Mouse (Mus musculus): Measurements from ENCODE around the gene Dmap1.

Dmap1 gene

DNA sequence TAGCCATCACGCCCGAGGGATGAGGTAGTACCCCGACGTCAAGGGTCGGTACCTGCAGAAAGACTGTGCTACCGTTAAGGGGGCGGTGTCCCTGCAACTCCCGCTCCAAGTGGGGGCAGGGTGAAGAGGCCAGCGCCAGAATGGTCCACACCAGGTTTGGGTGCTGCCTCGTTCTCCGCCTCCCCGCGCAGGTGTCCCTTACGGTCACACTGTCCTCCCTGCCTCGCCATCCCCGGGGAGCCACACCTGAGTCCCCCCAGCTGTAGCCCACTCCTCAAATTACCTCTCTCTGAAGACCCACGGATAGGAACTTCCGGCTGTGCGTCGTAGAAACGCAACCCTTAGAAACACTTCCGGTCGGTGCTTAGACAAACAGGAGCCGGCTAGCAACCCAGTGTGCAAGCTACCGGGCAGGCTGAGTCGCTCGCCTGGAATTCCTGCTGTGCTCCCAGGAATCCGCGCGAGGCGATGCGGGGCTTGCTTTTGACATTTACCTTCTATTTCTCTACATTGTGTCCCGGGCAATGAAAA, at the start of gene Dmap1:
Gene Dmap1, minus strand, starts transcription at position 343 of the 531 bp plus-strand sequence.
- DNase-seq (ENCODE audit: low read depth, low spot score): peak; percentile 88

DNA sequence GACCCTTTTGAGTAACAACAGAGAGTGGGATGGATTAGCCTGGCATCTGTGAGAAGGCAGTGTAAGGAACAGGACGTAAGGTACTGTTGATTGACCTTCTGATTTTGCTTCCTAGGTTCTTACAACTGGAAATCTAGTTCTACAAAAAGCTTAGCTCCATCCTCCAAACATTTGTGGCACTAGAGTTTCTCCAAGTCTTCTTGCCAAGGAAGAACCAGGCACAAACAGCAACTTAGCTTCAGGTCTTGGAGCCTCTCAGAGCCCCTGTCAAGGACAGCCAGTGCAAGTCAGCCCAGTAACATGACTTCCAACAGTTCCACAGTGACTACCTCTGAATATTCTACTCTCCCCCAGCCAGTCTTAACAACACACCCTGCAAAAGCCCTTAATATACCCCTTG, 42.0 kb upstream of the Dmap1 start, which contains the start of gene Gm12845:
Gene Gm12845, plus strand, starts transcription at position 301 of the 400 bp plus-strand sequence.
- DNase-seq (ENCODE audit: low read depth, low spot score): no peak

DNA sequence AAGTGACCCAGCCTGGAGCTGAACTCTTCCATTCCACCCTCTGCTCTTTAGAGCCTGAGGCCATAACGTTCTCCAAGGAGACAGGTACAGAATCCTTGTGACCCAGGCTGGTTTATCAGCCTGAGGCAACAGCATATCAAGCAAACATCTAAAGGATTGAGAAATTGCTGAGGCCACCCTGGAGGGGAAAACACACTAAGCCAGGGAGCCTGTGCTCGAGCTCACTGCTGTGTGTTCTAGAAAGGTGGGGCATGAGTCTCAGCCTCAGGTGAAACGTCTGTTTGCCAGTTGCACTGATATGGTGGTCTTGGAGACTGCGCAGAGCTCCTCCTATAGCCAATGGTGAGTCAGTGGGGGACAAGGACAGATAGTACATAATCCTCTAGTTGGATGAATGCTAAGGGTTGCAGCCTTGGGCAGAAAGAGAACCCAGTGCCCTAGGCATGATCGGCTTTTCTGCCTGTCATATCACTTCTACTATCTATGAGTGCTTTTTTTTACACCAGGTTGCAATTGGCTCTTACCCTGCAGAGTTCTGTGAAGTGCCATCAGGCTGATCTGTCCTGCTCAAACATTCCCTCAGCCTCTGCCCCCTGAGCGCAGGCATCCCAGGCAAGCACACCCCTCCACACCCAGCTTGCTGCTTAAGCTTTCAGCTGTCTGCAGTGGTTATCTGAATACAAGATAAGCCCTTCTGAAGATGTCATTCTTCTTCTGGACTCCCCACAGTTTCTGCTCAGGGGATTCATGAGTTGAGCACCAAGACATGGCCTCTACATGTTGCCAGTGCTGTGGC, 31.4 kb upstream of the Dmap1 start:
- no peak for DNase-seq (ENCODE audit: low read depth, low spot score)

DNA sequence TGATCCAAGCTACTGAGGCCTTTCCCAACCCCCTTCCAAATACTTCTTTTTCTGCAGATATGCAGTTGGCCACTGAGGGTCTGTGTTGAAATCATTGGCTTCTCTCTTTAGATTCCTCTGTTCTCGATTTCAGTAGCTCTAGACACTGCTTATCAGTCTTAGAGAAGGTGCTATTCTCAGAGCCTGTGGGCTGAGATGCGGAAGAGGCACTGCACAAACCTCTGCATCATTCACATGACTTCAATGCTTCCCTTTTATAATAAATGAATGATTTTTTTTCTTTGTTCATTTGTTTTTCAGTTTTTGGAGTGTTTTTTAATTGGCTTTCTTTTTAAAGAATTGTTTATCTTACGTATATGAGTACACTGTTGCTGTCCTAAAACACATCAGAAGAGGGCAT, 30.2 kb upstream of the Dmap1 start:
- no peak for DNase-seq (ENCODE audit: low read depth, low spot score)

DNA sequence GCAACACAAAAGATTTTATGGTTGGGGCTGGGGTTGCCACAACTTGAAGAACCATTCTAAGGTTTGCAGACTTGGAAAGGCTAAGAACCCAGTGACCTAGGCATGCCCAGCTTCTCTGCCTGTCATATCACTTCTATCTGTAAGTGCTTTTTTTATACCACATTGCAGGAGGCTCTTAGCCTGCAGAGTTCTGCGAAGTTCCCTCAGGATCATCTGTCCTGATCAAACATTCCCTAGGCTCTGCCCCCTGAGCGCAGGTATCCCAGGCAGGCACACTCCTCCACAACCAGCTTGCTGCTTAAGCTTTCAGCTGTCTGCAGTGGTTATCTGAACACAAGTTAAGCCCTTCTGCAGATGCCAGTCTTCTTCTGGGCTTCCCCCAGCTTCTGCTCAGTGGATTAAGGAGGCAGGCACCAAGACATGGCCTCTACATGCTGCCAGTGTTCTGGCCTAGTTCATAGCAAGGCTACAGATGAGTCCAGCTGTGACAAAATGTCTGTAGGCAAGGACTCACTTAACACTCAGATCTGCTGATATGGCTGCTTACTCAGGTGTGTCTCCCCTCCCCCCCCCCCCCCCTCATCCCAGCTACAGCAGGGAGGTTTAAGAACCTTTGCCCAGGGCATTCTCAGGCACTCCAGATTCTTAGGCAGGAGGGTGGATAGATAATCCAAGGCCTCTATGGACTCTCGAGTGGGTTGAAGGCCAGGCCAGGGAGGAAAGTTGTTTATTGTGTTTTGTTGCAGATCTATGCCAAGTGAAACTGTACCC, 26.9 kb upstream of the Dmap1 start:
- DNase-seq (ENCODE audit: low read depth, low spot score): no peak

DNA sequence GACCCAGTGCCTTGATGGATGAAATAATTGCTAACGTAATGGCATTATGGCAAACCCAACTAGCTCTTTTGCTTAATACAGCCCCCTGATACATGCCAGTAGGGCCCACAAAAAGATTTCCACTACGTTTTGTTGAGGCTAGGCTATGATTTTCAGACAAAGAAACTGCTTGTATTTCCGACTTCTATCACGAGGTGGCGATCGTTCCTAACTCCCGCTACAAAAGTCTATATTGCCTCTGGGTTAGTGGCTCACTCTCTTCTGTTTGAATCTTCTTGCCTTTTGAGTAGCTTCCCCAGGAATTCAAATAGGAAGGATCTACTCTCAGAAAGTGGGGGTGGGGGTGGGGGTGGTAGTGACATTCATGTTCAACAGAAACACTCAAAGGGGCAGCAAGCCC, 23.3 kb upstream of the Dmap1 start:
- peak; percentile 51 for DNase-seq (ENCODE audit: low read depth, low spot score)

DNA sequence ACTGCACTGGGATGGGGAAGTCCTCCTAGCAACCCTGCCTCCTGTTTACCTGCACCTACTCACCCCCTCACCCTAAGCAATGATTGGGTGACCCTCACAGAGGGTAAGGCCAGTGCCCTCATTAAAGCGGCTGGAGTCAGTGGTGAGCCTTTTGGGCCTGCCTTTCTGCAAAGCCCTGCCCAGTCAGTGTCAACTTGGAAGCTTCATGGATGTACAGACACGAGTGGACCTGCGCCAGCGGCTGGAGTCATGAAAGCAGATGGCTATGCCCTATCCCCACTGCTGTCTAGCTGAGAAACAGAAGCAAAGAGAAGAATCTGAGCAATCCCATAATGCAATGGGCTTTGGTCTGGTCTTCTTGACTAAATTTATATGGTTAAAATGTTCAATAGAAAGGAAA, 4.3 kb upstream of the Dmap1 start:
- no peak for DNase-seq (ENCODE audit: low read depth, low spot score)

DNA sequence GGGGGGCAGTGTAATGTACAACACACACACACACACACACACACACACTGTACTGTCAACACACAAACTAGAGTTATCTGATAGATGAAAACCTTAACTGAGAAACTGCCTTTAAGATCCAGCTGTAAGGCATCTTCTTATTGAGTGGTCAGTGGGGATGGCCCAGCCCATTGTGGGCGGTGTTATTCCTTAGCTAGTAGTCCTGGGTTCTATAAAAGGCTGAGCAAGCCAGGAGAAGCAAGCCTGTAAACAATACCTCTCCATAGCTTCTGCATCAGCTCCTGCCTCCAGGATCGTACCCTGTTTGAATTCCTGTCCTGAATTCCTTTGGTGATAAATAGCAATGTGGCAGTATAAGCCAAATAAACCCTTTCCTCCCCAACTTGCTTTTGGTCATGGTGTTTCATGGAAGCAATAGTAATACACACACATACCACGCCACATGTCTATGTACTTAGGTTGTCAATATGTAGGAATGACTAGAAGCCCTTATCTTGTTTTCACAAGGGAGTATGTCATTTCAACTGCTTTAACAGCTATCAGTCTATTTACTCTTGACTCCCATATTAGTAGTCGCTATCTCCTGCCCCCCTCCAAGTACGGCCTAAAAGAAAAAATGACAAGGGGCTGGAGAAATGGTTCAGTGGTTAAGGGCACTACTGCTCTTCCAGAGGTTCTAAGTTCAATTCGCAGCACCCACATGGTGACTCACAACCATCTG, 1.1 kb upstream of the Dmap1 start:
- no peak for DNase-seq (ENCODE audit: low read depth, low spot score)

DNA sequence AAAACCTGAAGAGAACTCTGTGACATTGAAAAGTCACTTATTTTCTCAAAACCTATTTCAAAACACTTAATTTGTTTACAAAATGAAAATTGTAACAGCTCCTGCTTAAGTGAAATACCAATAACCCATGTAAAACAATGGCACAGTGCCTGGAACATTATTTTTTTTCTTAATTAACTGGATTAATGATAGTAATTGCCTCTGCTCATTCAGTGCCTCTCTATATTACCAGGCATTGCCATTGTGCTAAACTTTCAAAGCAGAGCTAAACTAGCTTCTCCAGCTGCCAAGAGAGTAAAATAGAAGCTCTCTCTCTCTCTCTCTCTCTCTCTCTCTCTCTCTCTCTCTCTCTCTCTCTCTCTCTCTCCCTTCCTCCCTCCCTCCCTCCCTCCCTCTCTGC, 390 bp upstream of the Dmap1 start:
- no peak for DNase-seq (ENCODE audit: low read depth, low spot score)

DNA sequence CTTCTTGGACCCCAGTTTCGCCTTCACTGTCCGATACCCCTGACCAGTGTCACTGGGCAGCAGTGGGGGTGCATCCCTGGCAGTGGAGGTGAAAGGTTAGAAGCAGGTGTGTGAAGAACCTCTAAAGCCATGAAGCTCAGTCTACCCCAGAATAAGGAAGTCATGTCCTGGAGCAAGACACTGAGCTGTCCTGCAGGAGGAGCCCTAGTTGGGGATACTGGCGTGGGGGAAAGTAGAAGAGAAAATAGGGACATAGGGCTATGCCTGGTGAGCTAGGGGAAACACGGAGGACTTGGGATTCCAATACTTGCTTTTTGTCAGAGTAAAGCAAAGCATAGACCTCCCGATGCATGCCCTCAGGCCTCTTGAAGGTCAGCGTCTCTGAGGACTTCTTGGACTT, 1.1 kb downstream of the Dmap1 start:
- DNase-seq (ENCODE audit: low read depth, low spot score): no peak

DNA sequence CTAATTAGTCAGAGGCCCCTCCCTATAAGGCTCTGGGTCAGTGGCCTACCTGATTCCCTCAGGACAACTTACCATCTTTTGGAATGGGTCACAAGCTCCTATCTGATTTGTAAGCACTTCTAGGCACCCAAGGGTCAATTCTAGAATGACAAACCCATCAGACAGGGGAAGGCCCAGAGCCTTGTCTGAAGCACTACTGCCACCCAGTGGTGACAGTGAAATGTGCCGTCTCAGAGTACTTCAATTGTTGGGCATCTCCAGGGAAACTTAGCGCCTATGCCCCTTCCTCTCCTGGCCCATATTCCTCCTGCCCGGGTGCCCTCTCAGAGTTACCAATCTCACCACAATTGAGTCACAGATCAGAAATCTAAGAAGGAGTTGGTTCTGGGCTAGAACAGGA, 5.2 kb downstream of the Dmap1 start:
- DNase-seq (ENCODE audit: low read depth, low spot score): peak; percentile 80

DNA sequence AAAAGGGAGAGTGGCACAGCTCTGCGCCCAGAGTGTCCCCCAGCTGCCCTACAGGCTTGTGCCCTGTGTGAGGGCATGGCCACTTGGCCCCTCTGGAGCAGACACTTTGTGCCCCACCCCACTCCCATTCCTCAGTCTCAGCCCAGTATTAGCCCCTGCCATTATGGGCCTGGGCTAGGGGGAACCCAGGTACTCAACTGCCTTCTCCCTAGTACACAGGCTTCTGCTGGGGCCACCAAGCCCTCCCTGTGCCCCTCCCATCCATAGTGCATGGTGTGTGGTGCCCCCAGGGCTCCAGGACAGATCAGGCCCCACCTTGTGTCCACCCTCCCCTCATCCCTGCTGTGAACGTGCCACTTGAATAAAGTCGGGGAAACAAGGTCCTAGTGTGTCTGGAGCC, 8.2 kb downstream of the Dmap1 start:
- no peak for DNase-seq (ENCODE audit: low read depth, low spot score)

DNA sequence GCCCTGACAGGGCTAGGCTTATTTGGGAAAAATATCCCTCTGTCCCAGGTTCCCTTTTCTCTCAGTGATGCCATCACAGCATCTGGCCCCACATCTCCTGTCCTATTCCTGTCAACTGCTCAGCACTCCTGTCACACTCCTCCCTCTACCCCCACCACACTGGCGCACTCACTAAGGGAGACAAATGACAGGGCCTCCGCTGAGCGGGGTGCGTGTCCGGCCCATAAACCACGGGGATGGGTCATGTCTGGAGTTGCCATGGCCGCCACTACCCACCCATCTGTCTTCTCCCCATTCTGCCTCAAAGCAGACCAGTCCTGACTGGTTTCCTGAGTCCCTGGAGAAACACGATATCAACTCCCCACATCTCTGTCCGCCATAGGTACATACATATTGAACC, 10.0 kb downstream of the Dmap1 start:
- DNase-seq (ENCODE audit: low read depth, low spot score): no peak

DNA sequence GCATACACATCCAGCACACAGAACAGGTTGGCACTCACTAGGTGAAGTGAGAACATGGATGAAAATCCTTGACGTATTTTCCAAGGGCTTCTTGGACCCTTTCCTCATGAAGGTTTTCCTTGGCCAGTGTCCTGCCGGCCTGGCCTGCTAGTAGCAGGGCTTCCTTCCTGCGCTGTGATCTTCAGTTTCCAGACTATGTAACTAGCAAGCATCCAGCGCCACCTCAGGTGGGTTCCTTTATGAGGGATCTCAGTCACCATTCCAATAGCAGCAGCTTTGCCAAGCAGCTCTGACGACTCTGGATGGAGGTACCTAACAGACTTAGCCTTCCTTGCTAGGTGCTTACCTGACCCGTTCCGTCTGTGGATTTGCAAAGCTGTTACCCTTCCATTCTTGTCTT, 12.2 kb downstream of the Dmap1 start:
- DNase-seq (ENCODE audit: low read depth, low spot score): no peak

DNA sequence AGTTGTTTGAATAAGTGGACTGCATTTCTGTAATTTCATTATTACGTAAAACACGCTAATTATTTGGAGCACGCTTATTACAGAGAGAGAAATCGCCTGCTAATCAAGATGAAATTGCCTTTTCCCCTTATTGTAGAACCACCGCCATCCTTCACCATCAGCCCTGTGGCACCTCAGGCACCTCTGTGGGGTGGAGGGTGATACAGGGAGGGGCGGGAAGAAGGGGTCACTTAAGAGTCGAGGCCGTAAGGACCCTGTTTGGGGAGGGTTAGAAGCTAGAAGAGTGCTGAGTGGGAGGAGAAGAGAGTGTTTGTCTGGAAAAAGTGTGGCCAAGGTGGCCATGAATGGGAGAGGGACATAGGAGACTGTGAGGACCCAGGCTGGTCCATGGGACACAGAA, 16.0 kb downstream of the Dmap1 start:
- no peak for DNase-seq (ENCODE audit: low read depth, low spot score)

DNA sequence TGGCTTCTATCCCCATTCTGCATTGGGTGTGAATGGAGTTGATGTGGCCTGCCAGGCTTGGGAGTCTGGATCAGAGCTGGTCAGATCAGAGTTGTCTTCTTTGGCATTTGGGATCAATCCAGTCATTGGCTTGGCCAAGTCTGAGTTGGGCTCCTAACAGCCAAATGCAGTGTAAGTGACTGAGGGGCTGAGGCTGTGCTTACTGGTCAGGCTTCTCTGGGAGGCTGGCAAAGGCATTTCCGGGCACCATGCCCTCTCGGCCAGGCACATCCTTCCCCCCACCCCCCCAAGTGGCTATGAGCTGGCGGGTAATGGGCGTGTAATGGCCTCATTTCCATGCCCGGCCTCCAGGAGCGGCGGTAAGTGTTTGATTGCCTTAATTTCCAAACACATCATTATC, 16.5 kb downstream of the Dmap1 start:
- DNase-seq (ENCODE audit: low read depth, low spot score): no peak

DNA sequence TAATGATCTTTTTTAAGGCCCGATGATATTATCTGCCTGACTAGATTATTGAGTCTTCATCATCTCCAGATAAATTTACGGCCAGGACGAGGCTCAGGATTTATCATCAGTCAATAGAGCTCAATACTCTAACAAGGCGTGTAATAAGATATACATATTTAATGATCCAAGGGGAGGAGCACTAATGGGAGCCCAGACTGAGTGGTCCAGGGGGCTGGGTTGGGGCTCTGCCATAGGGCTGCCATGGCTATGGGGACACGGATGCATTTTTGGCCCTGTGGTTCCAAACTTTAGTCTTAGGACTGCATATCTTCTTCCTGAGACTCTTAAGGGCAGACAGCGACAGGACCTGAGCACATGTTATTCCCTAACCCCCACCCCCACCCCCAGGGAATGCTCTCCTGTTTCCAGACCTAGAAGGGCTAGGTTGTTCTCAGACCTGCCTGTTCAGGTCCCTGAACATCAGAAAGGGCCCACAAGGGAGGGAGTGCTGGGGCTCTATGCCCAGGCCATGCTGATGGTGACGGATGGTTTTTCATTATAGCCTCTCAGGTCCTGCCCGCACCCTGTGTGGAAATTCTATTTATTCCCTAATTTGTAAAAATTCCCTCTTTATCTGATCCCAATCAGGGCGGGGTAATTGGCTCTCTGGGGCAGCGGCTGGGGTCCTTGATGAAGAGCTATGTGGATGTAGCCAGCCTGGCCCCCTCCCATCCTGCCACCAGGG, 17.5 kb downstream of the Dmap1 start:
- no peak for DNase-seq (ENCODE audit: low read depth, low spot score)

DNA sequence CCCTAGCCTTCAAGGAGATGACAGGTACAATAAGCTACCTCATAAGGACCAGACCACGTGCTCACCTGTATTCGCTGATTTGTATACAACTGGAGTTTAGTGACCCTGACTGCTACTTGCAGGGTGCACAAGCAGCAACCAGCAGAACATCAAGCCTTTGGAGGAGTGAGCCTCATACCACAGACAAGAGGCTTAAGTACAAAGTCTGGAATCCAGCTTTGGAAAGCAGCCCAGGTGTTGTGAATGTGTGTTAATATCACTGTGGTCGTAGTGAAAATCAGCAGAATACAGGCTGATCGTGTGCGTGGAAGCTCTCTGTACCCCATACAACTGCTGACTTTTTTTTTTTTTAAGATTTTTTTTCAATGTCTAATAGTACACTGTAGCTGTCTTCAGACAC, 22.1 kb downstream of the Dmap1 start:
- DNase-seq (ENCODE audit: low read depth, low spot score): no peak

DNA sequence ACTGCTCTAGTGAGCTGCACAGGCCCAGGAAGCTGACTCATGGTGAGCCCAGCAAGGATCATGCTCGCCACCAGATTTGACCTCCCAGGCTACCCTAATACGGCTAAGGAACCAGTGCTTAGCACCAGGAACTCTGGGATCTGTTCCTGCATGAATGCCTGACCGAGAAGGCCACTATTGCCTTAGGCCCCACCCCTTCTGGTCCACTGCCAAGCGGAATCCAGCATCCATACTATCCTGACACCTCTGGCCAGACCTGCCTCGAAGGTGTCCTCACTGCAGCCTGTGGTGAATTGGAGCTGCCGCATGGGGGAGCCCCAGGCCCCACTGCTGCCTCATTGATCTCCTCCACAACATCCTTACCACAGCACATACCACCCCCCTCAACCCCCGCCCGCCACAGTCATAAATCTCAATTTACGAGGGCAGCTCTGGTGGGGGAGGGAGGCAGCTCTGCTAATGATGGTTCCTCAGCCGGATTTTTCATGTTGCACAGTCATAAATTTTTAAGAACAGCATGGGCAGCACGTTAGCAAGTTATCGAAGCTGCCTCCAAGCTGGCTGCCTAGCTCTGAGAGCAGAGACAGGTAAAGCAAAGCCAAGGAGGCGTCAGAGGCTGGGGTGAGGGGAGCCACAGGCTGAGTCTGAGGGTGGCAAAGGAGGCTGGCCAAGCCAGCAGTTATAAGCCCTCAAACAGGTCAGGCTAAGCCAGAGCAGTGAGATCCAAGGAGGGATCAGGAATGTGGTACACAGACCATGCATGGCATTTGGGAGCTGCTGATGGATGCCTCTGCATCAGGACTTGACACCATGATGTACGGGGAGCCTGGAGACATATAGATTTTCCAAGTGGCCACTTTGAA, 23.3 kb downstream of the Dmap1 start:
- DNase-seq (ENCODE audit: low read depth, low spot score): no peak

DNA sequence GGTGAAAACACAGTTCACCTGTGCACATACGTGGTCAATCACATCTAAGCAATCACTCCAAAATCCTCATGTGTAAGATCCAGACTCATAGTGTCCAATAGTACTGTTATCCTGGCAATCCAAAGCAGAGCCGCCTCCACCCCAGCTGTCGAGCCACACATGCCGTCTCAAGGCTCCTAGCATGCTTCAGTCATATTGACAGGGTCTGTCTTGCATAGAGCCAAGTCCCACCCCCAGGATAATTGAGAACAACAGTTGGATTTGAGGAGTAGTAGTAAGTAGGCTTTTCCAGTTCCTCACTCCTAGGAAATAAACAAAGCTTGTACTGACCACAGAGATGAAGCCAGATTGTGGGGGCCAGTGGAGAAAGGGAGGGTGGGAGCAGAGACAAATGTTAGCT, 24.4 kb downstream of the Dmap1 start:
- DNase-seq (ENCODE audit: low read depth, low spot score): no peak

DNA sequence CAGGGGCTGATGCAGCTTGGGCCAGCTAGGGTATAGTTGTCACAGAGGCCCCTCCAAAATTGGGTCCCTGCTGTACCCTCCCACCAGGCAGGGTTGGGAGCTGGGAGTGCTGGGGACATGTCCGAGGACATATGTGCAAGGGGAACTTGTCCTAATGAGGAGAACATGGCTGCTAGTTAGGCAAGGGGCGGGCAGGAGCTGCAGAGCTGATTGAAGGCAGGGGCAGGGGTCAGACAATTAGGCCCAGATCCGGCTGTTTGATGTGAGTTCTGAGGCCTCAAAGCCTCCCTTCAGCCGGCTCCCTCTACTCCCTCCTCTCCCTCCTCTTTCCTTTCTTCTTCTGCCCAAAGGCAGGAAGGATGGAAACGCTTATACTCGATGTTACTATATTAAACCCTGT, 25.1 kb downstream of the Dmap1 start:
- DNase-seq (ENCODE audit: low read depth, low spot score): no peak
